Mouse (Mus musculus) G1E (cell line): Measurements from ENCODE around the gene Mael.

Experiments
- CTCF ChIP-seq: IDR thresholded peaks from 2 replicates; pipeline ENCODE4 v1.5.1; 2012; ENCODE audit warnings: low read depth, low read length, inconsistent platforms, mixed read lengths
- GATA1 ChIP-seq: IDR thresholded peaks from 2 replicates; pipeline ENCODE4 v1.6.1; 2012; ENCODE audit warnings: borderline replicate concordance, low read length, inconsistent platforms, mixed read lengths
- POLR2AphosphoS5 ChIP-seq: IDR thresholded peaks from 2 replicates; pipeline ENCODE4 v1.6.1; 2012; ENCODE audit warnings: low read depth, low read length, inconsistent platforms; ENCODE audit not compliant: insufficient replicate concordance

DNA sequence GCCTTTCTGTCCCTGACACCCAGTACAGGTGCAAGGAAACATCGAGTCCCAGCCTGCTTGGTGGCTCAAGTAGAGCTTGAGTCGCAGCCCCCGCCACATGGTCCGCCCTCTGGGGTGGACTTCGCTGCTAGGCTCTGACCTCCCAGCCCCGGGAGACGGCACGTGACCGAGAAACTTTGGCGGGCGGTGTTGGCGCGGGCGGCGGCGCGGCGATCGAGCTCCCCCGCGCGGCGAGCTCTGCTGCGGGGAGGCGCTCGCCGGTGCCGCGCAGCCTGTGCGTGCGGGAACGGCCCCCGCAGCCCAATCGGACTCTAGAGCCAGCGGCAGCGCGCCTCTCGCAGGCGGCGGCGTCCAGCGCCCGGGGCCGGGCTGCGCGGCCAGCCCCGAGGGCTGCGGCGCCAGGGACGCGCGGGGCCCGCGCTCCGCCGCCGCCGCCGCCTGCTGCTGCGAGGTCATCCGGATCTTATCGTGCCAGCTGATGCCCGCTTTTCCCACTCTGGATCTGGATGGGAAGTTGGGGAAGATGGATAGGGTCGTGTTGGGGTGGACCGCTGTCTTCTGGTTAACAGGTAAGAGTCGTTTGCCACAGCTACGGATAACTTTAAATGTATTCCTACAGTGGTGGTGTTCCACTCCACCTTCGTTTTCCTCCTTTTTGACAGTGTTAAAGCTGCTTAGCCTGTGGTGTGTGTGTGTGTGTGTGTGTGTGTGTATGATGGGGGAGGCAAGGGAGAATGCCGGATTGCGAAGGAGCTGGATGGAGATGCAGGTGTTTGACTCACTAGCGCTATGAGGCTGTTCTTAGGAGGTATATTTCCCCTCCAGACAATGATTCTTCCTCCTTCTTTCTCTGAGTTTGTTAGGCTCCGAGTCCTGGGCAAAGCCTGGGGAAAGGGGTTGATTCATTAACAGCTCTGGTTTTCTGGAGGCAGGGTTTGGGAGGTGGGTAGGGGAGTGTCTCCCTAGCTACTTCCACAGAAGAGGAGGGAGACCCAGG is 15.6 kb upstream of the Mael start, which contains the start of gene Ildr2:
- TF ChIP-seq CTCF, result no peak
- TF ChIP-seq POLR2AphosphoS5, result no peak
- no peak for TF ChIP-seq GATA1
